Mouse (Mus musculus) urinary bladder, adult 2 months (tissue): Measurements from ENCODE around the gene Tmem141. TPM values are rescaled to one million over a fixed set of nuclear protein-coding genes. Genes with fewer than 3 reads are reported as not detected.

Source experiments
- DNase-seq: peaks from one replicate; pipeline ENCODE4 v3.0.0; 2022; ENCODE audit warnings: low spot score
- polyA plus RNA-seq: library from polyadenylated mRNA; depleted of rRNA; stranded (reverse); fragments of >200 nt; gene quantifications from 2 replicates; pipeline ENCODE4 v1.2.3, GENCODE M21; 2012; rRNA removed

Gene Tmem141
- polyA plus RNA-seq, 1 experiment = 59.7 TPM

DNA sequence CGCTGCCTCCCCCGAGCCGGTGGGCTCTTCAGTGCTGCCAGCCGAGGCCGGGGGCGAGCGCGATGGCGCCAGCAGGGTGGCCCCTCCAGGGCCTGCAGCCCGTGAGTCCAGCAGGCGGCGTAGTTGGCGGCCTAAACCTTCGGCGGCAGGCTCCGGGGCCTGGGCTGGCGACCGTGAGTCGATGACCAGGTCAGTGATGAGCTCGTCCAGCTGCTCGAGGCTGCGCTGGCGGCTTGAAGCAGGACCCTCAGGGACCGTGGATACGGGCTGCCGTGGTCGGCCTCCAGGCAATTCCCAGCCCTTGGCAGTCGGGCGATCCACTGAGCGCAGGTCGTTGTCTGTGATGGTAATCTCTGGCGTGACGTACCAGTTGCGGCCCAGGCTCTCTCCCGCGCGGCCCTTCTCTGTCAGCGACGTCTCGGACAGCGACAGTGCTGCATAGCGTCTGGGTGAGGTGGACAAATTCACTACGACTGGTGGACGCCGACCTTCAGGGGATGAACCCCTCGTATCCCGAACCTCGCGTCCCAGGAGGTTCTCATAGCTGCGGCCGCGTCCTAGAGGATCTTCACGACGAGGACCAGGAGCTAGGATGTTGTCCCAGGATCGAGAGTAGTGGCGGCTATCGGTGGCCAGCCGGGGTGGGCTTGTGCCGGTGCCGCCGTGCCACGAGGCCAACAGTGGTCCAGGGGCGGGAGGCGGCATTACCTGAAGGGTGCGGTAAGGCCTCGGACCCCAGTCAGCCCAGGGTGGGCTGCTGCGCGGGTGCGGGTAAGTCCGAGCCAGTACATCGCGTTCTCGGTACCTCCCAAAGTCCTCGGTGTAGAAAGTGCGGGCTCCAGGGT lies 43.6 kb downstream of the Tmem141 start:
- peak; percentile 33 for DNase-seq

DNA sequence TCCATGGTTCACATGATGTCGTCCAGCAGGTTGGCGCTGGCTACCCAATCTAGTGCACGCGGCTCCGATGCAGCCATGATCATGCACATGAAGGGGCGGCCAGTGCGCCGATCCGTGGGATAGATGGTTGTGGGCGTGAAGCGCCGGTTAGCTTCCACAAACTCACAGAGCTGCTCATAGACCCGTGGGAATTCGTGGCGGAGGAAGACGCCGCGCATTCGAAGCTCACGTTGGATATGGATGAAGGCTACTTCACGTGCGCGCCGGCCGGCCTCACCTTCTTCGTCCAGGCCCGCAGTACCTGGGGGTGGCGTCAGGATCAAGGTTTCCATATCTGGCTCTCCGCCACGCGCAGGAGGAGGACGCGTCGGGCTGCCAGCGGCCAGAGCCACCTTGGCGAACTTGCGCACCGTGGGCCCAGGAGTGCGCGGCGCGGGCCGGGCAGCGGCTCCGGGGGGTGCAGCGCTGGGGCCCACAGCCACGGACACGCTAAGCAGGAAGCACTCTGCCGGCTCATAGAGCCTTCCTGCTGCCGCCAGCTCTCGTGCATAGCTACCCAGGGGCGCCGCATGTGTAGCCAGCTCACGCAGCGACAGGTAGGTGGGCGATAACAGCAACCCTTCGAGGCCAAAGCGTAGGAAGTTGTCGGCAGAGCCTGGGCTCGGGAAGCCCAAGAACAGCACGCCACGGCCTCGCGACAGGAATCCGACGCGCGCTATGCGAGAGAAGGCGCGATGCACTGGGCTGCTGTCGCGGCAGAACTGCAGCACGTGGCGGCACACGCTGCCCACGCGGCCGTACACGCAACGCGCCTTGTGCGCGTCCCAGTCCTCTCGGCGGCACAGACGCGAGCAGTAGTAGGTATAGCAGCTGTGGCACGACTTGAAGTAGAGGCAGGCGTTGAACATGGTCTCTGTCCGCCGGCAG lies 44.6 kb downstream of the Tmem141 start:
- no peak for DNase-seq

DNA sequence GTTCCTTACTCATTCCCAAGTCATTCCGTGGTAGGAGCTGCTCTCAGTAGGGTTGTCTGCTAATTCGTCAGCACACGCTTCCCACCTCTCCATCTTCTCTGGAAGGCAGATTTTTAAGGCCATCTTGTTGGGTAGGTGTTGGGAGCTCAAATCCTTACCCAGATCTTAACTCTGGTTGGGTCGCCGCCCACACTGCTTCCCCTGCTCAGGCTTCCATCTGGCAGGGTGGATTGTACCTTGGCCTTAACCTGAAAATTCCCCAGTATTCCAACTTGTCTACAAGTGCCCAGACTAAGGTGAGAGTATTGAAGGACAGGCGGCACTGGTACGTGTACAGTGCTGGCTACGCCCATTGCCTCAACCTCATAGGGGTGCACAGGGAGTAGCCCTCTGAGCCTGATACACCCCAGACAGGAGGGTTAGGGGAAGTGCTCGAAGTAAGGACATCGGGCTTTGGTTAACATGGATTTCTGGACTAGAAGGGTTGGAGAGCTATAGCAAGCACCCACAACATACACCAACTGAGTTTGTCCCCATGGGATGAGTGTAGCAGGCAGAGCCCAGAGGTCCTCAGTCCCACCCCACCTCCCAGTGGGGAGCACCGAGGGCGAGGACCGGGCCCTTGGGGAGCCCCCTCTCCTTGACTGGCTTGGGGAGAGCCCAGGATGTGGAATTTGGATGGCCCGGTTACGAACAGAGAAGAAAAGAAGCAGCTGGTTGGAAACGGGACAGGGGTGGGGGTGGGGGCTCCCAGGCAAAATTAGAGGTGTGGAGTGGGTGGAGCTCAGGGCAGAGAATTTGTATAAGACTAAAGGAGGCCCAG lies 45.6 kb downstream of the Tmem141 start:
- DNase-seq = no peak

DNA sequence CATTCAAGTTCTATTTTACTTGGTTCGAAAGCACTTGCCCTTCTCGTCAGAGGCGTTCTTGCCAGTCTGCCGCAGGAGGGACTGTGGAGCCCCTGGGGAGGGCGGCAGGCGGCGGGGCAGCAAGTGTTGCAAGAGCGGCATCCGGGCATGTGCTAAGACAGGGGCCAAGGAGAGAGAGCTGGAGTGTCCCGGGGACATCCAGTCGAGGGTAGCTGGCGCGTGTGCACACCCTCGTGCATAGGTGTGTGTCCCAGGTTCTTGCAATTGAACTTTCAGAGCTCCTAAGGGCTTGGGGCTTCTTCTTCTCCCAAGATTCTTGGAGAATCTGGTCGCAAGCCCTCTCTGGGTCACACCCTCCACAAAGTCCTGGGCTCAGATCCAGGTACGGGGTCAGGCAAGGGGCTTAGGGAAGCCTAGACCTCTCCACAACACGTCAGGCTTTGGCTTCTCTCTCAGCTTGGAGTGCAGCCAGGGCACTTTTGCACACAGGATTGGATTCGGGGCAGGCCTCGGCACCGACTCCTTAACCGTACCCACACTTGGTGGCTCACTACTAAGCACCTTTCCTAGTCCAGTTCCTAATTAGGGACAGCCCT lies 46.3 kb downstream of the Tmem141 start:
- peak; percentile 34 for DNase-seq

DNA sequence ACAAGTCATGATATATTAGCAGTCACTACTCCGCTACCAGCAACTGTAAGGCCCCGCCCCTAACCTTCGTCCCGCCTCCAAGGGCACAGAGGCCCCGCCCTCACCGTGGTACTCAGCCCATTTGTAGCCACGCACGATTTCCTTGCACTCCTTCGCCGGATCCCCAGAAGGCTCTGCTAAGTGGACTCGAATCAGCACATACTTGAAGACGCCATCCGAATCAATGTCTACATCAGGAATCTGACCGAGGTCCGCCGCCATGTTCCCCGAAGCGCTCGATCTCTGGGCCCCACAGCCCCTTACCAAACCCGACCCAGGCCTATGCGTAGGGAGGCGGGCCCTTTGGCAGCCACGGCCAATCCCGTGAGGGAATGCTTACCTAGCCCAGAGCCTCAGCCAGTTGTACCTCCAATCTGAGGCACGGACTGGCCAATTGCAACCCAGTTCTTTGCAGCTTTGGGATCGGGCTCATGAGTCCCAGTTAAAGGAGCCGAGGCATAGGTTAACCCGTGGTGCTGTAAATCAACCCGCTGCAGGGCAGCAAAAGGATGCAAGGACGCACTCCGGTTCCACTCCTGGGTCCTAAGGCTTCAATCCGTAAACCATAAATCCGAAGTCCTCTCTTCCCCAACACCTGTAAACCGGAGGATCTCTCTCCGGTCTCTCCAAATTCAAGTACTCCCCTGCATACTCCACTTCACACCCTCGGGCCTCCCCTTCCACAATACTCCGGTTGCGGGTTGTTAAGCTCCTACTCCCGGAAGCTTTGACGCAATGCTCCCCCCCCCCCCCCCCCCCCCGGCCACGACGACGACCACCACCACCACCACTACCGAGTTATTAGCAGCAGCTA lies 47.0 kb downstream of the Tmem141 start, which contains the start of the genes Mamdc4 and Phpt1:
Mamdc4 (minus strand) TSS at position 267 of the 853 bp plus-strand sequence.
Phpt1 (minus strand) TSS at position 646 of the 853 bp plus-strand sequence.
- peak; percentile 90 for DNase-seq

DNA sequence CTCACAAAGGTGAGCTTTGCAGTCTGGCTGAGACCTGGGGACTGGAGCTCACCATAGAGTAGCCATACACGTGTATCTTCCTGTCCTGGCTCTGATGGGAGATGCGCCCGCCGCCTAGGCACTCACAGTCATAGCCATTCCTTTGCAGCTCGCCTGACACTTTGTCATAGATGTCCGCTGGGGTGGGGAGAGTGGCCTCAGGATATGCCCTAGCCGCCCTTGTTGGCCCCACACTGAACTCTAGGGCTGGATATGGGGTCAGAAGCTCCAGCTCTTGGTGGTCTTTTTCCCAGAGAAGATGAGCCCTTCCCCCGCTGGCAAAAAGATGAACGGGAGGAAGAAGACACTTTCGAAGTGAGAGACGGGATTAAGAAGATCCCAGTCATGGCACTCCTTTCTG lies 47.7 kb downstream of the Tmem141 start:
- DNase-seq = peak; percentile 24

DNA sequence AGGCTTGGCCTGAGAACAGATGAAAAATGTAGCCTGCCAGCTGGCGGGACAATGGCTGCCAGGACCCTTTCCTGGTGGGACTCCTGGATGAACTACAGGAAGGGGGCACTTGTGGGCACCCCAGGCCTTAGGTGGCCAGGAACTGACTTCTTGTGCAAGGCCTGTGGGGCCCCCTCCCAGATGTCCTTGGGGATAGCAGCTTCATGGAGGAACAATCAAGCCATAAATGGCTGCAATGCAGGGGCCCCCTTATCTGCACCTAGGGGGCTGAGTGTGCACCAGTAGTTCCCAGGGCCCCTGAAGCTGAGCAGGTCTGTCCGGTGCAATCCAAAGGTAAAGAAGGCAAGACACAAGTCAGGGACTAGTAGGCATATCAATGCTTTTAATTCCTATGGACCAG lies 48.7 kb downstream of the Tmem141 start:
- DNase-seq = no peak

DNA sequence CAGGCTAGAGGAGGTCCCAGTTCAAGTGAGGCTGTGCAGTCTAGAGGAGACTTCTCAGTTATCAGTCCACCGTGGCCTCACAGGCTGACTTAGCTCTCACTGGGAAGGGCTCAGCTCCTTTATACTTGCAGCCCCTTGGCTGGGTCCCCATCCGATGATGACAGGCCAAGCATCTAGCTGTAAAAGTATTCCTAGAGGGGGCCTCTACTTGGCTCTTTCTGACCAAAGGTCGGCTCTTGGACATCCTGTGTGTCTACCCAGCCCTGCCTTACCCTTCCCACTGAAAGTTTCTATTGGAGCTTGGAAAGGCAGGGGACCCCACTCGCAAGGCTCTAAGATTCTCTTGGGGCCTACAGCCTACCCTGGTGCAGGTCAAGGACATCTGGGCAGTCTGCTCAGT lies 50.6 kb downstream of the Tmem141 start:
- DNase-seq = no peak

Other genes with a start within 250 kb of the Tmem141 start
- 1.6 and 2.5 TPM in 2 replicates for gene Sapcd2, start 249.7 kb downstream of the Tmem141 start, polyA plus RNA-seq
- gene Entpd2, start 226.1 kb downstream of the Tmem141 start, polyA plus RNA-seq = 104 and 107 TPM in 2 replicates
- gene Npdc1, start 222.7 kb downstream of the Tmem141 start, polyA plus RNA-seq = 103 and 126 TPM in 2 replicates
- gene Fut7, start 198.7 kb downstream of the Tmem141 start, polyA plus RNA-seq = 0.19 and 0.29 TPM in 2 replicates
- 6.3 and 16.4 TPM in 2 replicates for gene Abca2, start 193.3 kb downstream of the Tmem141 start, polyA plus RNA-seq
- 0.69 and 2.2 TPM in 2 replicates for gene Clic3, start 165.2 kb downstream of the Tmem141 start, polyA plus RNA-seq
- gene Paxx, start 160.9 kb downstream of the Tmem141 start, polyA plus RNA-seq = 50.8 and 61.1 TPM in 2 replicates
- gene Ptgds, start 152.0 kb downstream of the Tmem141 start, polyA plus RNA-seq = 0.38 and 0.74 TPM in 2 replicates
- gene Lcn12, start 128.1 kb downstream of the Tmem141 start, polyA plus RNA-seq = not detected in 2 replicates
- gene Fbxw5, start 121.3 kb downstream of the Tmem141 start, polyA plus RNA-seq = 15.1 and 36.1 TPM in 2 replicates
- gene C8g, start 120.3 kb downstream of the Tmem141 start, polyA plus RNA-seq = 2.3 and 2.4 TPM in 2 replicates
- gene Traf2, start 75.1 kb downstream of the Tmem141 start, polyA plus RNA-seq = 15.5 and 15.7 TPM in 2 replicates
- 222 and 224 TPM in 2 replicates for gene Edf1, start 64.2 kb downstream of the Tmem141 start, polyA plus RNA-seq
- gene Mamdc4, start 47.2 kb downstream of the Tmem141 start, polyA plus RNA-seq = 1.3 and 1.4 TPM in 2 replicates
- 64.2 and 75.6 TPM in 2 replicates for gene Phpt1, start 46.8 kb downstream of the Tmem141 start, polyA plus RNA-seq
- 0.47 and 0.57 TPM in 2 replicates for gene Ajm1, start 40.2 kb downstream of the Tmem141 start, polyA plus RNA-seq
- gene Rabl6, start 13.5 kb downstream of the Tmem141 start, polyA plus RNA-seq = 66.5 and 73.8 TPM in 2 replicates
- gene Ccdc183, start 4.3 kb downstream of the Tmem141 start, polyA plus RNA-seq = not detected in 2 replicates
- gene Fcna, start 6.0 kb upstream of the Tmem141 start, polyA plus RNA-seq = 22.9 and 30.6 TPM in 2 replicates
- gene Lcn8, start 31.1 kb upstream of the Tmem141 start, polyA plus RNA-seq = 0.94 and 1.8 TPM in 2 replicates
- gene Lcn5, start 35.9 kb upstream of the Tmem141 start, polyA plus RNA-seq = 0.32 TPM in 1 of 2 replicates, not detected in the other
- gene Lcn6, start 54.8 kb upstream of the Tmem141 start, polyA plus RNA-seq = 0.36 and 0.63 TPM in 2 replicates
- 0.06 TPM in 1 of 2 replicates, not detected in the other for gene Lcn10, start 60.7 kb upstream of the Tmem141 start, polyA plus RNA-seq
- not detected in 2 replicates for gene Obp2a, start 78.0 kb upstream of the Tmem141 start, polyA plus RNA-seq
- 30.9 and 41.7 TPM in 2 replicates for gene Bmyc, start 84.7 kb upstream of the Tmem141 start, polyA plus RNA-seq
- not detected in 2 replicates for gene Obp2b, start 115.0 kb upstream of the Tmem141 start, polyA plus RNA-seq
- gene Lcn3, start 143.6 kb upstream of the Tmem141 start, polyA plus RNA-seq = not detected in 2 replicates
- not detected in 2 replicates for gene Lcn11, start 155.0 kb upstream of the Tmem141 start, polyA plus RNA-seq
- not detected in 2 replicates for gene Gm13539, start 160.3 kb upstream of the Tmem141 start, polyA plus RNA-seq
- not detected in 2 replicates for gene Glt6d1, start 193.8 kb upstream of the Tmem141 start, polyA plus RNA-seq
- gene Lcn9, start 201.1 kb upstream of the Tmem141 start, polyA plus RNA-seq = not detected in 2 replicates
- 0.04 TPM in 1 of 2 replicates, not detected in the other for gene Sohlh1, start 225.2 kb upstream of the Tmem141 start, polyA plus RNA-seq
- 6.7 and 7.4 TPM in 2 replicates for gene Kcnt1, start 241.7 kb upstream of the Tmem141 start, polyA plus RNA-seq